Mouse (Mus musculus): ENCODE data around the gene Wdfy4. TPM values are rescaled to one million over a fixed set of nuclear protein-coding genes. Genes with fewer than 3 reads are reported as not detected.

Wdfy4 gene
- polyA plus RNA-seq, 1 experiment from 2014 or later, result 0.01 TPM

Other genes starting within 250 kb of the Wdfy4 start
- gene Lrrc18, start 194.1 kb downstream of the Wdfy4 start, polyA plus RNA-seq (2015; fragmentation: Nextera tagmentation; extraction: Ambion mirVana), result 0.25 TPM in 1 of 2 replicates, not detected in the other
- gene Arhgap22, start 28.5 kb upstream of the Wdfy4 start, polyA plus RNA-seq (2015; fragmentation: Nextera tagmentation; extraction: Ambion mirVana), result 0.59 and 1.1 TPM in 2 replicates

All from forebrain, embryonic 13.5 days (tissue).